Mouse (Mus musculus) thymus, adult 18-20 months (tissue): ENCODE data around the gene Gm20481.
A peak's percentile ranks its signal among the peaks of the same experiment; 100 is the strongest.
"Not testable (repeated sequence)": the region's sequence is repeated elsewhere in the genome, so short reads cannot be mapped to it uniquely, and the experiment has no call there.

Source experiments
- DNase-seq, 2 experiments: peaks; one replicate each; pipeline ENCODE4 v3.0.0; 2022; ENCODE audit warnings: mixed read lengths in 2 of 2

The Gm20481 gene

GRCm38 (mm10) chr17:34952378-34953040 is 17.2 kb upstream of the Gm20481 start:
- peak in 1 of 2 experiments; percentile 44 for DNase-seq

GRCm38 (mm10) chr17:34953258-34953657 is 16.5 kb upstream of the Gm20481 start:
- DNase-seq, result no peak

GRCm38 (mm10) chr17:34953904-34954303 is 15.8 kb upstream of the Gm20481 start:
- no peak for DNase-seq

GRCm38 (mm10) chr17:34954831-34955230 is 14.9 kb upstream of the Gm20481 start:
- no peak for DNase-seq

GRCm38 (mm10) chr17:34955884-34956283 is 13.8 kb upstream of the Gm20481 start:
- DNase-seq, result no peak

- no peak for DNase-seq
Observed at GRCm38 (mm10) chr17:34956340-34956739, 13.4 kb upstream of the Gm20481 start.

- DNase-seq, result not testable (repeated sequence)
Observed at GRCm38 (mm10) chr17:34957291-34957690, 12.4 kb upstream of the Gm20481 start.

- DNase-seq, result not testable (repeated sequence)
Observed at GRCm38 (mm10) chr17:34957966-34958365, 11.7 kb upstream of the Gm20481 start.

- DNase-seq, result not testable (repeated sequence)
Observed at GRCm38 (mm10) chr17:34958734-34959129, 11.0 kb upstream of the Gm20481 start.

- DNase-seq, result peak; percentile 63 to 76
Observed at GRCm38 (mm10) chr17:34959130-34959778, 10.5 kb upstream of the Gm20481 start, which contains the start of gene Hspa1b. Gene Hspa1b, minus strand, starts transcription at chr17:34959238.

- DNase-seq, result no peak
Observed at GRCm38 (mm10) chr17:34959881-34960515, 9.7 kb upstream of the Gm20481 start.

GRCm38 (mm10) chr17:34960702-34961493 is 8.8 kb upstream of the Gm20481 start:
- no peak for DNase-seq

GRCm38 (mm10) chr17:34962125-34962524 is 7.6 kb upstream of the Gm20481 start:
- DNase-seq, result no peak

GRCm38 (mm10) chr17:34962841-34963240 is 6.9 kb upstream of the Gm20481 start:
- DNase-seq, result no peak

GRCm38 (mm10) chr17:34964640-34965049 is 5.1 kb upstream of the Gm20481 start:
- no peak for DNase-seq

- DNase-seq, result no peak
Observed at GRCm38 (mm10) chr17:34965627-34966026, 4.1 kb upstream of the Gm20481 start.

GRCm38 (mm10) chr17:34970850-34971249 is 1.1 kb downstream of the Gm20481 start:
- DNase-seq, result not testable (repeated sequence)

GRCm38 (mm10) chr17:34971694-34972068 is 2.0 kb downstream of the Gm20481 start:
- not testable (repeated sequence) for DNase-seq

- peak; percentile 50 to 65 for DNase-seq
Observed at GRCm38 (mm10) chr17:34972069-34972749, 2.5 kb downstream of the Gm20481 start, which contains the start of the genes Hspa1a and Hspa1l. Gene Hspa1a, minus strand, starts transcription at chr17:34972156. Gene Hspa1l, plus strand, starts transcription at chr17:34972703.

- no peak for DNase-seq
Observed at GRCm38 (mm10) chr17:34975581-34976492, 6.1 kb downstream of the Gm20481 start.

GRCm38 (mm10) chr17:34977000-34977399 is 7.3 kb downstream of the Gm20481 start:
- DNase-seq, result no peak
